Mouse (Mus musculus): ENCODE data around the gene Gpr3. TPM values are rescaled to one million over a fixed set of nuclear protein-coding genes. Genes with fewer than 3 reads are reported as not detected.

Gene Gpr3
- total RNA-seq (2014; fragmentation: Nextera tagmentation) (not detected in 2 replicates), total RNA-seq (2017) (0.36 TPM in 1 of 2 replicates, not detected in the other)

GRCm38 (mm10) chr4:133211751-133212561, at the start of gene Gpr3, which contains the start of gene Cd164l2:
TSS of gene Gpr3 (minus strand) at chr4:133212536.
TSS of gene Cd164l2 (plus strand) at chr4:133212131.
- ATAC-seq (replicated peaks; ENCODE audit: poor library complexity, severe bottlenecking), result peak; percentile 10; the same call in 1 of the 2 replicates

GRCm38 (mm10) chr4:133261641-133262374, 49.5 kb upstream of the Gpr3 start:
- peak; percentile 70 for ATAC-seq (replicated peaks; ENCODE audit: poor library complexity, severe bottlenecking)

GRCm38 (mm10) chr4:133257798-133258408, 45.6 kb upstream of the Gpr3 start:
- ATAC-seq (replicated peaks; ENCODE audit: poor library complexity, severe bottlenecking), result no peak

GRCm38 (mm10) chr4:133257230-133257629, 44.9 kb upstream of the Gpr3 start:
- ATAC-seq (replicated peaks; ENCODE audit: poor library complexity, severe bottlenecking), result no peak

GRCm38 (mm10) chr4:133256820-133257219, 44.5 kb upstream of the Gpr3 start:
- no peak for ATAC-seq (replicated peaks; ENCODE audit: poor library complexity, severe bottlenecking)

GRCm38 (mm10) chr4:133255392-133255791, 43.1 kb upstream of the Gpr3 start:
- ATAC-seq (replicated peaks; ENCODE audit: poor library complexity, severe bottlenecking), result no peak

GRCm38 (mm10) chr4:133253412-133253811, 41.1 kb upstream of the Gpr3 start:
- no peak for ATAC-seq (replicated peaks; ENCODE audit: poor library complexity, severe bottlenecking)

- ATAC-seq (replicated peaks; ENCODE audit: poor library complexity, severe bottlenecking), result no peak
These were observed 39.8 kb upstream of the Gpr3 start for GRCm38 (mm10) chr4:133252089-133252488.

GRCm38 (mm10) chr4:133251214-133251613, 38.9 kb upstream of the Gpr3 start:
- no peak; the same call in 1 of the 2 replicates for ATAC-seq (replicated peaks; ENCODE audit: poor library complexity, severe bottlenecking)

- peak; percentile 57 for ATAC-seq (replicated peaks; ENCODE audit: poor library complexity, severe bottlenecking)
These were observed 38.3 kb upstream of the Gpr3 start for GRCm38 (mm10) chr4:133250609-133251008.

GRCm38 (mm10) chr4:133247806-133248449, 35.6 kb upstream of the Gpr3 start:
- peak; percentile 8; the same call in 1 of the 2 replicates for ATAC-seq (replicated peaks; ENCODE audit: poor library complexity, severe bottlenecking)

- no peak for ATAC-seq (replicated peaks; ENCODE audit: poor library complexity, severe bottlenecking)
These were observed 34.7 kb upstream of the Gpr3 start for GRCm38 (mm10) chr4:133247072-133247471.

- ATAC-seq (replicated peaks; ENCODE audit: poor library complexity, severe bottlenecking), result no peak
These were observed 32.0 kb upstream of the Gpr3 start for GRCm38 (mm10) chr4:133244289-133244688.

GRCm38 (mm10) chr4:133243538-133243937, 31.2 kb upstream of the Gpr3 start:
- ATAC-seq (replicated peaks; ENCODE audit: poor library complexity, severe bottlenecking), result no peak

GRCm38 (mm10) chr4:133242710-133243109, 30.4 kb upstream of the Gpr3 start:
- ATAC-seq (replicated peaks; ENCODE audit: poor library complexity, severe bottlenecking), result no peak

- ATAC-seq (replicated peaks; ENCODE audit: poor library complexity, severe bottlenecking), result no peak
These were observed 29.6 kb upstream of the Gpr3 start for GRCm38 (mm10) chr4:133241910-133242309.

- peak; percentile 62 for ATAC-seq (replicated peaks; ENCODE audit: poor library complexity, severe bottlenecking)
These were observed 28.9 kb upstream of the Gpr3 start for GRCm38 (mm10) chr4:133240934-133241908.

GRCm38 (mm10) chr4:133240490-133240921, 28.2 kb upstream of the Gpr3 start, which contains the start of gene Map3k6:
TSS of gene Map3k6 (plus strand) at chr4:133240818.
- peak; percentile 61 for ATAC-seq (replicated peaks; ENCODE audit: poor library complexity, severe bottlenecking)

- ATAC-seq (replicated peaks; ENCODE audit: poor library complexity, severe bottlenecking), result peak; percentile 65
These were observed 25.6 kb upstream of the Gpr3 start for GRCm38 (mm10) chr4:133237911-133238310.

Measured in granulocyte monocyte progenitor cell, adult 5-6 weeks (primary cell).